Mouse (Mus musculus) lung, embryonic 15.5 days (tissue): ENCODE results near the gene Lep. TPM values are rescaled to one million over a fixed set of nuclear protein-coding genes. Genes with fewer than 3 reads are reported as not detected.
A peak's percentile ranks its signal among the peaks of the same experiment; 100 is the strongest.

Experiments used
- ATAC-seq: fragments of 200-750 bp; cut with Nextera tagmentation; 2 replicates; pipeline ENCODE4 v1.8.0; 2017; ENCODE audit warnings: moderate number of reproducible peaks, borderline replicate concordance; ENCODE audit not compliant: low FRiP score, low TSS enrichment; ENCODE audit errors: extremely low read depth
- H3K27ac ChIP-seq: fragments of 300-500 bp; sonication (generic); 2 replicates; pipeline ENCODE4 v1.5.1; 2015; ENCODE audit warnings: moderate library complexity, mild to moderate bottlenecking, inconsistent platforms
- H3K27me3 ChIP-seq: fragments of 300-500 bp; sonication (generic); 2 replicates; pipeline ENCODE4 v1.6.1; 2015; ENCODE audit warnings: inconsistent platforms
- H3K36me3 ChIP-seq: fragments of 300-500 bp; sonication (generic); 2 replicates; pipeline ENCODE4 v1.6.1; 2015; ENCODE audit warnings: inconsistent platforms
- H3K4me1 ChIP-seq: fragments of 300-500 bp; sonication (generic); 2 replicates; pipeline ENCODE4 v1.6.1; 2015; ENCODE audit warnings: inconsistent platforms
- H3K4me2 ChIP-seq: fragments of 300-500 bp; sonication (generic); 2 replicates; pipeline ENCODE4 v1.6.1; 2015; ENCODE audit warnings: inconsistent platforms, mild to moderate bottlenecking, moderate library complexity
- H3K4me3 ChIP-seq: fragments of 300-500 bp; sonication (generic); 2 replicates; pipeline ENCODE4 v1.5.1; 2015; ENCODE audit warnings: mild to moderate bottlenecking, inconsistent platforms
- H3K9ac ChIP-seq: fragments of 300-500 bp; sonication (generic); 2 replicates; pipeline ENCODE4 v1.6.1; 2015; ENCODE audit warnings: inconsistent platforms
- H3K9me3 ChIP-seq: fragments of 300-500 bp; sonication (generic); 2 replicates; pipeline ENCODE4 v1.6.1; 2016; ENCODE audit warnings: inconsistent platforms
- WGBS: fragments of 180-500 bp; shearing (Covaris S2); methylation state at CpG from one replicate; pipeline ENCODE4 v1.1.7; 2015; 5-methylcytosine and 5-hydroxymethylcytosine counted together
- polyA plus RNA-seq: library from polyadenylated mRNA; unstranded; fragments of >200 nt; fragmentation: Nextera tagmentation; extraction: Ambion mirVana; gene quantifications from 2 replicates; pipeline ENCODE4 v1.2.1, GENCODE M21; 2015

Lep gene
- polyA plus RNA-seq, result not detected in 2 replicates

DNA sequence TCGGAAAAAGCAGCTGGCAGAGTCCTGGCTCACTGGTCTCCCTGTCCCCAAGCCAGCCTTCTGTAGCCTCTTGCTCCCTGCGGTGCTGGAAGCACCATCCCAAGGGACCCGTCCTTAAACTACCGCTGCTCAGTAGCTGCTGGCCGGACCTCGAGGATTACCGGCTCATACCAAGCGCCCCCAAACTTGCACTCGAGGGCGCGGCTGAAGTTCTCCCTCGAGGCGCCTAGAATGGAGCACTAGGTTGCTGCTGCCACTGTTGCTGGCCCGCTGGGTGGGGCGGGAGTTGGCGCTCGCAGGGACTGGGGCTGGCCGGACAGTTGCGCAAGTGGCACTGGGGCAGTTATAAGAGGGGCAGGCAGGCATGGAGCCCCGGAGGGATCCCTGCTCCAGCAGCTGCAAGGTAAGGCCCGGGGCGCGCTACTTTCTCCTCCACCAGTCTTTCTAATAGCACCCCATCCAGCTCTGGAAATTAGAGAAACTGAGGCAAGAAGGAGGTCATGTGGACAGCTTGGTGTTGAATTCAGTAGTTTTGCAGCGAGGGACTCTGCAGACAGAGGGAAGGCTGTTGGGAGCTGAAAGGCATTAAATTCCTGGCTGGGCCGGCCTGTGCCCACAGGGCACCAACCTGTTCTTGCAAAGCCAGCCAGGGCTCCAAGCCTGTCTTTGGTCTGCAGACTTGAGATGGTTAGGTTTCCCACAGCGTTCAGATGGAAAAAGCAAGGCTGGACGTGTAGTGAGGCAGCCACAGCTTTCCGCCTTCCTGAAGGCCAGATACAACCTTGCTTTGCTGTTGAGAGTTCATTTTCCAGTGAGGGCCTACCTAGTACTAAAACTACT is at the start of gene Lep:
Lep (plus strand) TSS at position 375 of the 840 bp plus-strand sequence.
- Histone ChIP-seq H3K36me3 (no peaks in the 10 kb centered on the region), H3K4me1 (no peaks in the 10 kb centered on the region), H3K9me3 (no peaks in the 10 kb centered on the region), H3K4me2 (no peak within 1 kb of the TSS), H3K9ac (no peak within 1 kb of the TSS), H3K4me3 (no peak within 1 kb of the TSS), H3K27me3 (no peaks in the 10 kb centered on the region), H3K27ac (no peak within 1 kb of the TSS)
- ATAC-seq, result no peak
- WGBS, result 67% methylated on average over 28 of the region's 28 CpGs

DNA sequence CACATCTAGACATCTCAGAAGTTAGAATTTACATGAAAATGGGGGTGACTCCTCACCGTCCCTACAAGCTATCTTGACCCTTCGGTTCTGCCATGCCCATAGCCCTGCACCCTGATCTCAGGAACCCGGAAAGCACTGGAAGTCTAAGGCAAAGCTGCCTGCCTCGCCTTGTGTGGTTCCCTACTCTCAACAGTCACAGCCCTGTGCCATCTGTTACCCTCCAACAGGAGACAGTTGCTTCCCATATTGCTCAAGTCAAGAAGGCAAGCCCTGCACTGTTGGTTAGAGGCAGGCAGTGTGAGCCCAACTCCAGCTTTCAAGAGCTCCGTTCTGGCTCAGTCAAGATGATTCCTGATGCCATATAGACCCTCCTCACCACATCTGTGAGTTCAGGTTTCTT is 48.4 kb upstream of the Lep start:
- WGBS, result 75% methylated on average over 5 of the region's 5 CpGs
- no peak for ATAC-seq

DNA sequence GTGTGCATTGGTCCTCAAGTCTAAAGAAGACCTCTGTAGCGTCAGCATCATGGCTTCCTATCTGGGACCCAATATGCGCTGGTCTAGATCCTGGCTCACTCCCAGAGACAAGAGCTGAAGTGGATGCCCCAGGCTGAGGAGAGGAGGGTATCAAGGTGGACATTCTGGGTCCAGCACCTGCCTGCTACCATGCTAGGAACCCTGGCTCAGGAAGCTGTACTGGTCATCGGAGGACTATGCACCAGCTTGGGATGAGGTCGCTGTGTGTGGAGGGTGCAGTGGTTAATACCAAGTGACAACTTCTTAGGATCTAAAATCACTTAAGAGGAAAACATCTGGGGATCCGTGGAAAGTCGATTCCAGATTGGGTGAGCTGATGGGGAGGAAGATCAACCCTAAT is 46.8 kb upstream of the Lep start:
- ATAC-seq, result no peak
- no peak overlapping the region for H3K9ac ChIP-seq
- no peak overlapping the region for H3K27ac ChIP-seq
- no peak overlapping the region for H3K4me2 ChIP-seq
- 90% methylated on average over 6 of the region's 6 CpGs for WGBS
- H3K36me3 ChIP-seq, result no peaks in the 10 kb centered on the region
- H3K27me3 ChIP-seq, result no peaks in the 10 kb centered on the region; the same call in 1 of the 2 replicates
- peaks cover 10% of the 10 kb centered on the region; the same call in 1 of the 2 replicates for H3K4me1 ChIP-seq
- no peaks in the 10 kb centered on the region for H3K9me3 ChIP-seq
- no peak overlapping the region for H3K4me3 ChIP-seq

More for the DNA sequence above, 48.4 kb upstream of the Lep start:
- Histone ChIP-seq H3K36me3 (no peaks in the 10 kb centered on the region), H3K9me3 (no peaks in the 10 kb centered on the region), H3K9ac (no peak overlapping the region), H3K27me3 (no peaks in the 10 kb centered on the region; the same call in 1 of the 2 replicates), H3K4me2 (no peak overlapping the region), H3K4me1 (0 out of 2 replicates have a peak, but pooled peaks cover 1% of the 10 kb centered on the region), H3K27ac (no peak overlapping the region), H3K4me3 (no peak overlapping the region)

DNA sequence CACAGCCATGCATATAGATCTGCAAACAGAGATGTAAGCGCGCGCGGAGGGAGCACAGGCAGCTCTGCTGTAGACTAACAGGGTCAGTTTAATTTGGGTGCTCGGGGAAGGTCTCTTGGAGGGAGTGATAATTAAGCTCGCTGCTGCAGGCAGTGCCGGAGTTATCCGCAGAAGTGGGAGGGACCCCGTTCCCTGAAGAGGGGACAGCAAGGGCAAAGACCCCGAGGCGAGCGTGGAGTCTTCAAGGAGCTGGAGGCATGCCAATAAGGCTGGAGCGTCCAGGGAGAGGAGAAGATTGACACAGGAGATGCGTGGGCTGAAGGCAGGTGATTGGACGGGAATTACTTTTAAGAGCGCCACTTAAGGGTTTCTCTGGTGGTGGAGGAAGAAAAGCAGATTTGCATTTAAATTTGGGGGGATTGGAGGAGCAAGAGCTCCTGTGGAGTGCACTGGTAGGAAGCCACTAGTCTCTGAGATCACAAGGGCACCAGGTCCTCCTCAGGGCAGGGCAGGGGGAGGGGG is 43.1 kb upstream of the Lep start:
- ATAC-seq, result no peak
- Histone ChIP-seq H3K4me3 (no peak overlapping the region; the same call in 1 of the 2 replicates), H3K27me3 (no peaks in the 10 kb centered on the region; the same call in 1 of the 2 replicates), H3K9me3 (no peaks in the 10 kb centered on the region), H3K27ac (no peak overlapping the region), H3K4me2 (peak overlapping the region; percentile 46), H3K4me1 (peaks cover 10% of the 10 kb centered on the region; the same call in 1 of the 2 replicates), H3K36me3 (no peaks in the 10 kb centered on the region), H3K9ac (0 out of 2 replicates have a peak overlapping the region, but pooled peaks have one; percentile 2)
- WGBS, result 2% methylated on average over 16 of the region's 16 CpGs

DNA sequence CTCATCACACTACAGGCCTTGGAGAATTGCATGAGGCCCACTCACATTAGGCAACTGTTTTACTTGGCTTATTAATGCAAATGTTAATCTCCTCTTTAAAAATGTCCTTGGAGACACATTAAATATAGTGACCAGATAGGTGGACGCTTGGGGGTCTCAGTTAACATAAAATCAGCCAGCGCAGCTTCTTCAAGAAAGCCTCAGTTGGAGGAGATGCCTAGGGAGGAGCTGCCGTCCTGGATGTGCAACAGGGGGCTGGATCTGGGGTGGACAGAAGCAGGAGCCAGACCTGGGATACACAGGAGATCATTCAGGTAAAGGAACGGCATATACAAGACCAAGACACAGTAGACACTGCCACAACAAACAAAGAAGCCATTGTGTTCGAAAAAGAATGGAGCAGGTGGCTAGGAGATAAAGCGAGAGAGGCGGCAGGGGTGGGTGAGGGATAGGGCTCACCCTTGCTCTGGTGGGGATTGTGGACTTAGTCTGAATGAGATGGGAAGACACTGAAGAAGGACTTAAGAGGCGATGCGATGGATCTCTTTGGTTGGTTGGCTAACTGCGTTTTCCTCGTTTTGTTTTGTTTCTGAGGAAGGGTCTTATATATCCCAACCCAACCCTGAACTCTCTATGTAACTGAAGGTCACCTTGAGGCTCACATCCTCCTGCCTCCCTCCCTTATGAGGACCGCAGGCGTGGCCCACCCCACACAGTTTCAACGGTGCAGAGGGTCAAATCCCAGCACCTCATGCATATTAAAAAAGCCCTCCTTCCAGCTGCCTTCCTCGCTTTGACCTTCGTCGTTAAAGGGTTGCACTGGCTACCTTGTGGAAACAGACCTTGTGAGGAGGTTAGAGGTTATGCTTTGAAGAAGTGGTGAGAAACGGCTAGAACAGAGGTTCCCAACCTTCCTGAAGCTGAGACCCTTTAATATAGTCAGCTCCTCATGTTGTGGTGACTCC is 40.0 kb upstream of the Lep start:
- no peak for ATAC-seq
- Histone ChIP-seq H3K36me3 (no peaks in the 10 kb centered on the region), H3K4me3 (no peak overlapping the region), H3K27me3 (peaks cover 3% of the 10 kb centered on the region; the same call in 1 of the 2 replicates), H3K4me1 (peaks cover 15% of the 10 kb centered on the region; the same call in 1 of the 2 replicates), H3K27ac (no peak overlapping the region), H3K9me3 (no peaks in the 10 kb centered on the region), H3K4me2 (no peak overlapping the region), H3K9ac (no peak overlapping the region)
- WGBS, result 66% methylated on average over 18 of the region's 18 CpGs

DNA sequence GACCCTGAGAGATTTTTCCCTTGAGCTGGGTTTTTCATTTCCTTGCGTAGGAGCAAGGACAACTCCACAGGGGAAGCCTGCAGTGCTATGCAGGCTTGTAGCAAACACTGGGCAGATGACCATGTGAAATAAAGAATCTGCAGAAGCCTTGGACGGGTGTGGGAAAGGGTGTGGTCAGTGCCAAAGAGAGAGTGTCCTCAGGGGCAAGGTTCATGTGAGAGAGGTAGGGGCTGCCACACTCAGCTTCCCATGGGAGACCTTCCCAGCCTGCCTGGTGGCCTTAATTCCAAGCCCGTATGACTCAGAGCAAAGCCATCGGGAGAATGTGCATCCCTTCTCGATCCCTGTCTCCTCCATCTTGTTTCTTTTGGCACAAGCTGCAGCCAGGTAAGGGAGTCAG is 39.1 kb upstream of the Lep start:
- peaks cover 15% of the 10 kb centered on the region; the same call in 1 of the 2 replicates for H3K4me1 ChIP-seq
- ATAC-seq, result no peak
- no peak overlapping the region for H3K9ac ChIP-seq
- H3K9me3 ChIP-seq, result no peaks in the 10 kb centered on the region
- no peaks in the 10 kb centered on the region for H3K36me3 ChIP-seq
- no peak overlapping the region for H3K4me2 ChIP-seq
- peaks cover 3% of the 10 kb centered on the region; the same call in 1 of the 2 replicates for H3K27me3 ChIP-seq
- WGBS, result 72% methylated on average over 5 of the region's 5 CpGs
- H3K4me3 ChIP-seq, result no peak overlapping the region
- no peak overlapping the region for H3K27ac ChIP-seq

DNA sequence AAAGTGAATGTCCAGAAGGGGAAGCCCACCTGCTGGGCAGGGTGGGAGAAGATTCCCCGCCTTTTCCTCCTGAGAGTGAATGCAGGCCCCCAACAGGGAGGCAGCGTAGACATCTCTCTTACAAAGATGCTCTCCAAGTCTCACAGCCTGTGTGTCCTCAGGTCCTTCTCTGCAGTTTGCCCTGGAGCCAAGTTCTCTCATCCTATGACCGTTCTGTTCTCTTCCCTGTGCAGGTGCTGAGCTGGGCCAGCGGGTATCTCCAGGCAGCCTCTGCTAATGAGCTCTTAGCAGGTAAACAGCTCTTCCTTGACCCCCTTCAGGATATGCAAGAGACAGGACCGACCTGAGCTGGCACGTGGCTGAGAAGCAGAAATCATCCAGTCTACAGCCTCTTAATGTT is 38.5 kb upstream of the Lep start:
- Histone ChIP-seq H3K27ac (no peak overlapping the region), H3K27me3 (peaks cover 3% of the 10 kb centered on the region; the same call in 1 of the 2 replicates)

DNA sequence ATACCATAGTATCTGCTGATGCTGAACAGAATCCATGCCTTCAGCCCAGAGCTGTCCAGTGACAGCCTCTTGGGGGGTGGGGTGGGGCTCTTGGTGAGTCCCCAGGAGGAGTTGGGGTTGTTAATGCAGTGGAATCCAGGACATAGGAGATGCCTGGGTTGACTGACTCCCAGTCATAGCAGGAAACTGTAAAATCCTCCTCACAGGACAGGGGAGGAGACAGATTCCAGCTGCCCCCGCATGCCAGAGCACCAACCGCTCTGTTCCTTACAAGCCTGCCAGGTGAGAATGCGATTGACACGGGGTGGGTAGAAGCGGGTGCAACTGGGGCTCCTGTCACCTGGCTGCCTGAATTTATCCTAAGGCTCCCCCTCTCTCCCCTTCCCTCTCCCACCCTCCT is 37.9 kb upstream of the Lep start:
- H3K36me3 ChIP-seq, result no peaks in the 10 kb centered on the region
- WGBS, result 46% methylated on average over 5 of the region's 5 CpGs
- peaks cover 9% of the 10 kb centered on the region; the same call in 1 of the 2 replicates for H3K4me1 ChIP-seq
- no peak overlapping the region for H3K27ac ChIP-seq
- no peak overlapping the region for H3K4me2 ChIP-seq
- H3K9me3 ChIP-seq, result no peaks in the 10 kb centered on the region
- H3K4me3 ChIP-seq, result no peak overlapping the region
- H3K27me3 ChIP-seq, result peaks cover 3% of the 10 kb centered on the region; the same call in 1 of the 2 replicates
- no peak overlapping the region for H3K9ac ChIP-seq
- ATAC-seq, result no peak

More for the DNA sequence above, 38.5 kb upstream of the Lep start:
- H3K9ac ChIP-seq, result no peak overlapping the region
- H3K4me2 ChIP-seq, result no peak overlapping the region
- no peaks in the 10 kb centered on the region for H3K36me3 ChIP-seq
- WGBS, result 27% methylated on average over 6 of the region's 6 CpGs
- H3K9me3 ChIP-seq, result no peaks in the 10 kb centered on the region
- no peak for ATAC-seq
- H3K4me1 ChIP-seq, result peaks cover 15% of the 10 kb centered on the region; the same call in 1 of the 2 replicates
- H3K4me3 ChIP-seq, result no peak overlapping the region

DNA sequence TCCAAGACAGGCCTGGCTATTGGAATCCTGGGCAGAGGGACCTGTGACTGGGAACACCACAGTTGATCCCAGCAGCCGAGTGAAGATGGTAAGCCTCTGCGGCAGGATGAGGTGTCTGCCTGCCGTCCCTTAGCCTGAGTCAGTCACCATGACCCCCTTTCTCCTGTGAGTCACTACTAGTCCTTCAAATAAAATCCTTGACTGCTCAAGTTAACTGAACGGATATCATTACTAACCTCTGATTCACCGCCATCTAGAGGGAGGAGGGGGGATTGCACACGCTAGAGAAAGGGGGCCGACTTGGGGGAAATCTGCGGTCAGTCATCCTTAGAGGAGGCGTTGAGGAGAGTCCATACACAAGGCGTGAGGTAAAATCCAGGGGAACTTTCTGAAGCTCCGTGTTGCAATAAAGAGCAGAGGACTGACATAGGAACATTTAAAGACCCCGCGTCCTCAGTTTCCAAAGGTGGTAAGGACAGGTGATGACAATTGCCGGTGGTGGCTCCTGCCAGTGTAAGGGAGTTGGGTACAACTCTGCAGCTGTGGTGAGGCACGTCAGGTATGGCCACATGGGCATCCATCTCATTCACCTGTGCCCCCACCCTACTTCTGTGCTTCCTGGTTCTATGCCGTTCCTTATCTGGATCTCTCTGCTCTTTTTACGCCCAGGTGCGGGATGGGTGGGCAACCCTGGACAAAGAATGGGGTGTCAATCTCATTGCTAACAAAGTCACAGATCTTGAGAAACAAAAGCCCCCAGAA is 36.6 kb upstream of the Lep start:
- WGBS, result 31% methylated on average over 18 of the region's 18 CpGs
- H3K4me2 ChIP-seq, result no peak overlapping the region
- H3K9ac ChIP-seq, result no peak overlapping the region

DNA sequence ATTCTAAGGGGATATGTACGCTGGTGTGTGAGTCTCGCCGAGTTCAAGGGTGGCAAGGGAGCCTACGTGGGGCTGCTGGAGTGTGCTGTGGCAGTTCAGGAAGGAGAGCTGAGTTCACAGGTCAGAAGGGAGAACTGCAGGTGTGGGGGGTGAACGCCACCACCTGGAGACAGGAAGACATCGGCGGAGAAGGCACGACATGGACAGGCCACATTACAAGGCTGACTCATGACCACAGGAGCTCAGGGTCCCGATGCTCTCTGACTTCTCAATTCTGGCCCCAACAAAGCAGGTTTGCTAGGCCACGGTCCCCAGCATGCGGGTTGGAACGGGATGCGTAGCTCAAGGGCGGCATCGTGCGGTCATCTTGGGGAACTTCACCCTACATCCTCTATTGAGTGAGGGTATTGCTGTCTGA is 36.0 kb upstream of the Lep start:
- peak; percentile 63; the same call in 1 of the 2 replicates for ATAC-seq
- no peaks in the 10 kb centered on the region for H3K9me3 ChIP-seq
- peaks cover 3% of the 10 kb centered on the region; the same call in 1 of the 2 replicates for H3K27me3 ChIP-seq
- 3% methylated on average over 16 of the region's 16 CpGs for WGBS
- no peaks in the 10 kb centered on the region for H3K36me3 ChIP-seq
- H3K9ac ChIP-seq, result no peak overlapping the region
- no peak overlapping the region for H3K4me2 ChIP-seq
- peaks cover 5% of the 10 kb centered on the region; the same call in 1 of the 2 replicates for H3K4me1 ChIP-seq
- no peak overlapping the region for H3K27ac ChIP-seq
- H3K4me3 ChIP-seq, result no peak overlapping the region

More for the DNA sequence above, 36.6 kb upstream of the Lep start:
- ATAC-seq, result 0 out of 2 replicates have a peak, but pooled peaks have one; percentile 10
- Histone ChIP-seq H3K27me3 (peaks cover 3% of the 10 kb centered on the region; the same call in 1 of the 2 replicates), H3K9me3 (no peaks in the 10 kb centered on the region), H3K27ac (no peak overlapping the region), H3K36me3 (no peaks in the 10 kb centered on the region), H3K4me3 (no peak overlapping the region), H3K4me1 (peaks cover 5% of the 10 kb centered on the region; the same call in 1 of the 2 replicates)
